Mouse (Mus musculus) ES-E14 (cell line): ENCODE data around the gene Dpyd. TPM values are rescaled to one million over a fixed set of nuclear protein-coding genes. Genes with fewer than 3 reads are reported as not detected.
A peak's percentile ranks its signal among the peaks of the same experiment; 100 is the strongest.

Experiments
- DNase-seq: peaks from one replicate; pipeline ENCODE4 v3.0.0-alpha.2; 2013; ENCODE audit warnings: low read depth, low spot score
- H3K27ac ChIP-seq: 2 replicates; pipeline ENCODE4 v1.5.1; 2012; ENCODE audit warnings: low read depth, mild to moderate bottlenecking, low read length, moderate library complexity, mixed read lengths; ENCODE audit not compliant: poor library complexity, insufficient read depth, severe bottlenecking
- H3K36me3 ChIP-seq: 2 replicates; pipeline ENCODE4 v1.6.1; 2012; ENCODE audit warnings: mild to moderate bottlenecking, low read length, moderate library complexity, mixed read lengths; ENCODE audit not compliant: control insufficient read depth, poor library complexity, insufficient read depth, severe bottlenecking
- H3K4me1 ChIP-seq, 2 experiments: fragments of 150-350 bp in 1 of 2; sonication (generic) in 1 of 2; 2 replicates each; pipeline ENCODE4 v1.6.1; 2012; ENCODE audit warnings: low read length in 2 of 2, mild to moderate bottlenecking in 1 of 2, mixed read lengths in 1 of 2; ENCODE audit not compliant: control insufficient read depth in 2 of 2, insufficient read depth in 2 of 2, poor library complexity in 1 of 2
- H3K4me3 ChIP-seq, 2 experiments: fragments of 150-350 bp in 1 of 2; sonication (generic) in 1 of 2; 2 replicates each; pipeline ENCODE4 v1.5.1; 2012; ENCODE audit warnings: low read length in 2 of 2, low read depth in 1 of 2, mild to moderate bottlenecking in 1 of 2, mixed read lengths in 1 of 2; ENCODE audit not compliant: insufficient read depth in 1 of 2, poor library complexity in 1 of 2, severe bottlenecking in 1 of 2
- H3K9ac ChIP-seq: 2 replicates; pipeline ENCODE4 v1.6.1; 2012; ENCODE audit warnings: low read depth, mild to moderate bottlenecking, low read length, mixed read lengths; ENCODE audit not compliant: poor library complexity, insufficient read depth, severe bottlenecking
- H3K9me3 ChIP-seq: fragments of 150-350 bp; sonication (generic); 2 replicates; pipeline ENCODE4 v1.6.1; 2012; ENCODE audit warnings: low read depth, mild to moderate bottlenecking, low read length; ENCODE audit not compliant: control insufficient read depth, insufficient read depth
- CHD2 ChIP-seq: IDR thresholded peaks from 2 replicates; pipeline ENCODE4 v1.6.1; 2014; ENCODE audit warnings: mild to moderate bottlenecking, low read depth, low read length, inconsistent platforms
- HCFC1 ChIP-seq: IDR thresholded peaks from 2 replicates; pipeline ENCODE4 v1.6.1; 2012; ENCODE audit warnings: low read length, inconsistent platforms, borderline replicate concordance; ENCODE audit not compliant: insufficient read depth
- MAFK ChIP-seq: IDR thresholded peaks from 2 replicates; pipeline ENCODE4 v1.6.1; 2014; ENCODE audit warnings: mild to moderate bottlenecking, low read depth, low read length, inconsistent platforms; ENCODE audit not compliant: insufficient read depth
- ZC3H11A ChIP-seq: IDR thresholded peaks from 2 replicates; pipeline ENCODE4 v1.6.1; 2012; ENCODE audit warnings: low read depth, mild to moderate bottlenecking, inconsistent platforms, low read length, borderline replicate concordance
- ZNF384 ChIP-seq: IDR thresholded peaks from 2 replicates; pipeline ENCODE4 v1.6.1; 2012; ENCODE audit warnings: low read depth, low read length, inconsistent platforms
- in situ Hi-C, 2 experiments: fragments of 600-800 bp; cut with MboI; formaldehyde crosslinking; loops; one replicate each; pipeline ENCODE4 v1.15.1; 2025; ENCODE audit warnings: low sequenced_read_pairs in 2 of 2, inconsistent platforms in 1 of 2; ENCODE audit not compliant: unreplicated experiment in 2 of 2
- total RNA-seq: library from RNA; depleted of rRNA; stranded (reverse); fragments of 300-350 nt; gene quantifications from 2 replicates; pipeline ENCODE4 v1.2.3, GENCODE M21; 2012

Gene Dpyd
- total RNA-seq, 1 experiment: 0.13 TPM

GRCm38 (mm10) chr3:118875871-118876270 is 313.9 kb downstream of the Dpyd start:
- Histone ChIP-seq H3K9me3 (no peaks in the 10 kb centered on the region), H3K4me3 (no peak overlapping the region), H3K36me3 (no peaks in the 10 kb centered on the region), H3K27ac (no peak overlapping the region), H3K4me1 (no peaks in the 10 kb centered on the region), H3K9ac (no peak overlapping the region)
- TF ChIP-seq ZNF384 (no peak), CHD2 (no peak), MAFK (no peak), ZC3H11A (no peak), HCFC1 (no peak)
- no peak for DNase-seq
- in situ Hi-C loops: no loop called here

- Histone ChIP-seq H3K4me3 (no peak overlapping the region), H3K36me3 (no peaks in the 10 kb centered on the region), H3K9ac (no peak overlapping the region), H3K4me1 (no peaks in the 10 kb centered on the region), H3K9me3 (no peaks in the 10 kb centered on the region), H3K27ac (no peak overlapping the region)
- TF ChIP-seq ZC3H11A (no peak), MAFK (no peak), HCFC1 (no peak)
- in situ Hi-C loops: no loop called here
- DNase-seq: no peak
Measured at GRCm38 (mm10) chr3:118899036-118899435, 337.1 kb downstream of the Dpyd start.

- Histone ChIP-seq H3K36me3 (no peaks in the 10 kb centered on the region), H3K9me3 (no peaks in the 10 kb centered on the region), H3K9ac (no peak overlapping the region), H3K4me3 (no peak overlapping the region), H3K27ac (no peak overlapping the region), H3K4me1 (no peaks in the 10 kb centered on the region)
- peak; percentile 65; the same call in 1 of the 2 replicates for TF ChIP-seq ZC3H11A
- no peak for TF ChIP-seq HCFC1
- peak; percentile 28 for DNase-seq
- in situ Hi-C loops: no loop called here
Measured at GRCm38 (mm10) chr3:118991312-118991711, 429.4 kb downstream of the Dpyd start.

- no peak for DNase-seq
- TF ChIP-seq ZC3H11A (no peak), ZNF384 (no peak), MAFK (no peak), HCFC1 (no peak), CHD2 (no peak)
- no peak overlapping the region for H3K9ac ChIP-seq
- no peak overlapping the region for H3K4me3 ChIP-seq
- no peak overlapping the region for H3K27ac ChIP-seq
- H3K4me1 ChIP-seq: no peaks in the 10 kb centered on the region
- no peaks in the 10 kb centered on the region for H3K36me3 ChIP-seq
- no peaks in the 10 kb centered on the region for H3K9me3 ChIP-seq
- in situ Hi-C loops: no loop called here
Measured at GRCm38 (mm10) chr3:118991793-118992192, 429.9 kb downstream of the Dpyd start.

- Histone ChIP-seq H3K9me3 (no peaks in the 10 kb centered on the region), H3K27ac (no peak overlapping the region), H3K9ac (no peak overlapping the region), H3K36me3 (no peaks in the 10 kb centered on the region), H3K4me3 (no peak overlapping the region), H3K4me1 (no peaks in the 10 kb centered on the region)
- no peak for DNase-seq
- in situ Hi-C loops: no loop called here
- TF ChIP-seq ZNF384 (no peak), ZC3H11A (no peak), HCFC1 (no peak), CHD2 (no peak), MAFK (no peak)
Measured at GRCm38 (mm10) chr3:119021255-119021654, 459.3 kb downstream of the Dpyd start.
